Mouse (Mus musculus) induced T-regulatory cell, adult 2 months (primary cell): Measurements from ENCODE around the gene Rpap3.

ENCODE experiments used
- DNase-seq: peaks from one replicate; pipeline ENCODE4 v3.0.0-alpha.2; 2012; ENCODE audit warnings: low read depth

Gene Rpap3

GRCm38 (mm10) chr15:97705211-97706050 is at the start of gene Rpap3:
TSS of gene Rpap3 (minus strand) at chr15:97705825.
- DNase-seq, result peak; percentile 81

- DNase-seq, result no peak
Observed at GRCm38 (mm10) chr15:97755361-97755760, 49.7 kb upstream of the Rpap3 start.

GRCm38 (mm10) chr15:97754476-97754875 is 48.9 kb upstream of the Rpap3 start:
- DNase-seq, result no peak

- DNase-seq, result no peak
Observed at GRCm38 (mm10) chr15:97752491-97752890, 46.9 kb upstream of the Rpap3 start.

- peak; percentile 70 for DNase-seq
Observed at GRCm38 (mm10) chr15:97751676-97752075, 46.1 kb upstream of the Rpap3 start.

- DNase-seq, result peak; percentile 31
Observed at GRCm38 (mm10) chr15:97750697-97751096, 45.1 kb upstream of the Rpap3 start.

GRCm38 (mm10) chr15:97749841-97750240 is 44.2 kb upstream of the Rpap3 start:
- DNase-seq, result no peak

- no peak for DNase-seq
Observed at GRCm38 (mm10) chr15:97749397-97749796, 43.8 kb upstream of the Rpap3 start.

GRCm38 (mm10) chr15:97748964-97749363 is 43.3 kb upstream of the Rpap3 start:
- no peak for DNase-seq

GRCm38 (mm10) chr15:97748309-97748708 is 42.7 kb upstream of the Rpap3 start:
- DNase-seq, result peak; percentile 51

GRCm38 (mm10) chr15:97747486-97747885 is 41.9 kb upstream of the Rpap3 start:
- no peak for DNase-seq

- no peak for DNase-seq
Observed at GRCm38 (mm10) chr15:97746748-97747147, 41.1 kb upstream of the Rpap3 start.

GRCm38 (mm10) chr15:97746278-97746677 is 40.7 kb upstream of the Rpap3 start:
- DNase-seq, result no peak

- DNase-seq, result no peak
Observed at GRCm38 (mm10) chr15:97745331-97745730, 39.7 kb upstream of the Rpap3 start.

GRCm38 (mm10) chr15:97744930-97745329 is 39.3 kb upstream of the Rpap3 start:
- no peak for DNase-seq

GRCm38 (mm10) chr15:97743961-97744525 is 38.4 kb upstream of the Rpap3 start:
- DNase-seq, result no peak

GRCm38 (mm10) chr15:97743210-97743609 is 37.6 kb upstream of the Rpap3 start:
- DNase-seq, result no peak

- no peak for DNase-seq
Observed at GRCm38 (mm10) chr15:97742600-97742999, 37.0 kb upstream of the Rpap3 start.

- no peak for DNase-seq
Observed at GRCm38 (mm10) chr15:97742074-97742473, 36.4 kb upstream of the Rpap3 start.

- no peak for DNase-seq
Observed at GRCm38 (mm10) chr15:97741662-97742061, 36.0 kb upstream of the Rpap3 start.

GRCm38 (mm10) chr15:97740283-97740732 is 34.7 kb upstream of the Rpap3 start:
- DNase-seq, result no peak

GRCm38 (mm10) chr15:97738923-97739322 is 33.3 kb upstream of the Rpap3 start:
- no peak for DNase-seq

GRCm38 (mm10) chr15:97731988-97732387 is 26.4 kb upstream of the Rpap3 start:
- no peak for DNase-seq
